Mouse (Mus musculus) left cerebral cortex, adult 2 months (tissue): ENCODE results near the gene Ppp5c. TPM values are rescaled to one million over a fixed set of nuclear protein-coding genes. Genes with fewer than 3 reads are reported as not detected.

Source experiments
- DNase-seq, 2 experiments: peaks; one replicate each; pipeline ENCODE4 v3.0.0; 2021 to 2022; ENCODE audit warnings: low spot score in 2 of 2, mixed read lengths in 1 of 2; ENCODE audit errors: extremely low spot score in 1 of 2
- H3K27ac ChIP-seq: fragments of 200-600 bp; 2 replicates; pipeline ENCODE4 v1.8.1; 2022
- H3K4me3 ChIP-seq: fragments of 200-600 bp; 2 replicates; pipeline ENCODE4 v1.8.1; 2022
- CTCF ChIP-seq: fragments of 200-600 bp; IDR thresholded peaks from 2 replicates; pipeline ENCODE4 v1.8.1; 2022; ENCODE audit warnings: antibody characterized with exemption, mild to moderate bottlenecking, moderate library complexity
- intact Hi-C: fragments of 180-260 bp; cut with DNase I; formaldehyde crosslinking; loops from one replicate; pipeline ENCODE4 v1.15.1; 2025
- total RNA-seq, 2 experiments: library from RNA; stranded (reverse); gene quantifications; 2 replicates each; pipeline ENCODE4 v1.2.3; 2021

Gene Ppp5c
- total RNA-seq, 2 experiments from 2014 or later = 163 to 168 TPM

DNA sequence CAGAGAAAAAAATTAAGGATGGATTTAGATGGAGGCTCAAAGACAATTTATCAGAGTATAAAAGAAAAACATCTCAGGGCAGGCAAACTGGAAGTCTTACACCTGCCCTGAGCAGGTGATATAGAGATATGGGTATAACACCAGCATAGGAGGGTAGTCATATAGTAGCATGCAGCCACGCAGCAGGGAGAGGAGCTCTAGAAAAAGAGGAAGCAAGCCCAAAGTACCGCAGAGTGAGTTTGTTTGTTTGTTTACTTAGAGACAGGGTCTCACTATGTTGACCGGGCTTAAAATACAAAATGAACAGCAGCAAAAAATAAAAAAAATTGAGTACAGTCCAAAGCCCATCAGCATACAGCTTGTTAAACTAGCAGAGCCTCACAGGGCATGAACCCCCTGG lies 56.6 kb downstream of the Ppp5c start:
- DNase-seq = no peak
- no peak for TF ChIP-seq CTCF
- Histone ChIP-seq H3K4me3 (no peak overlapping the region), H3K27ac (no peak overlapping the region)
- intact Hi-C loops = no loop called here

- intact Hi-C loops = no loop called here
- TF ChIP-seq CTCF = no peak
- Histone ChIP-seq H3K4me3 (no peak overlapping the region), H3K27ac (no peak overlapping the region)
- no peak for DNase-seq
Measured at GRCm38 (mm10) chr7:16968414-16968813, 59.3 kb downstream of the Ppp5c start.

DNA sequence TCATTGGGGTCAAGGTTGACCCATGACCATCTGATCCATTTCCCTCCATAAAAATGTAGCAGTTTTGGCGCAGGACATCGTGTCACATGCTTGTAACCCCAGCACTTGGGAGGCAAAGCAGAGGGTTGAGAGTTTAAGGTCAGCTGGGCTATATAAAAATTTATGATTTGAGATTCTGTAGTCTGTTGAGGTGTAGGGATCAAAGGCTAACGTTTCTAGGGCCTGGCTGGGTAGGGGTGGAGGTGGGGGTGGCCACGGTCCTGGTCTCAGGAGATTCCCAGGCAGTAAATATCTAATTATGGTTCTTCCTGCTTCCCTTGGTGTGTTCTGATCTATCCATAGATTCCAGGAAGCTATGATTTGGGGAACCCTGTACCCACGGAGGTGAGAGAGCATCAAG lies 66.0 kb downstream of the Ppp5c start:
- no peak for TF ChIP-seq CTCF
- intact Hi-C loops = no loop called here
- Histone ChIP-seq H3K4me3 (peak overlapping the region; percentile 21; the same call in 1 of the 2 replicates), H3K27ac (no peak overlapping the region)
- DNase-seq = no peak

GRCm38 (mm10) chr7:16959539-16960187 lies 68.1 kb downstream of the Ppp5c start, which contains the start of gene Pnmal1:
Gene Pnmal1 (plus strand): TSS chr7:16959679.
- no peak for TF ChIP-seq CTCF
- Histone ChIP-seq H3K27ac (peak within 1 kb of the TSS; percentile 93), H3K4me3 (peak within 1 kb of the TSS; percentile 57)
- peak; percentile 90 to 92 for DNase-seq
- intact Hi-C loops = no loop called here

DNA sequence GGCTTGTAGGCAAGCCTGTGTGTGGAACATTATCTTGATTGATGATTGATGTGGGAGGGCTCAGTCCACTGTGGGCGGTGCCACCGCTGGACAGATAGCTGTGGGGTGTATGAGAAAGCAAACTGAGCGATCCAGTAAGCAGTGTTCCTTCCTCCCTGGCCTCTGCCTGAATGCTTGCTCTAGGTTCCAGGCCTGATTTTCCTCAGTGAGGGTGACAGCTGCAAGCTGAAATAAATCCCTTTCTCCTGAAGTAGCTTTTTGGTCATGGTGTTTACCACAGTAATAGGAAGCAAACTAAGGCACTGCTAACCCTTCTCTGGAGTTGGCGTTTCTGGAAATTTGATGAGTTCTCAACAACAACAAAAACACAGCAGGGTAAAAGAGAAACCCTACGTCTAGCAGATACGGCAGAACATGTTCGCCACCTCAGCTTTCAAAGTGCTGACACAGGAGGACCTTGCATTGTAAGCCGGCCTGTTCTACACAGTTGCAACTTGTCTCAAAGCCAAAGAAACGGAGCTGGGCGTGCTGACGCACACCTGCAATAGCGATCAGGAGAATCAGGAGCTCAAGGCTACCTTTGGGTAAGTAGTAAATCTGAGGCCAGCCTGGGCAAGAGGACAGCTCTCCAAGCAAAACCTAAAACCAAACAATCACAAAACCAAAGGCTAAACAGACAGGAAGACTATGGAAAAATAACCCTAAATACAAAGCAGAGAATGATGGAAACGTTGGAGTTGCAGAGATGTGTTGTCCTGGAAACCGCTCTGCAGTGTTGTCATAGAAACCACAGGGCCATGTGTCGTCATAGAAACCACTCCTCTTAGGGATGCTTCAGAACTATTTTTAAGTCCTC lies 71.1 kb downstream of the Ppp5c start:
- peak; percentile 50 to 65 for DNase-seq
- Histone ChIP-seq H3K27ac (peak overlapping the region; percentile 94), H3K4me3 (no peak overlapping the region)
- no peak for TF ChIP-seq CTCF
- intact Hi-C loops = no loop called here

GRCm38 (mm10) chr7:16955712-16956111 lies 72.0 kb downstream of the Ppp5c start:
- no peak for DNase-seq
- H3K27ac ChIP-seq = 0 out of 2 replicates have a peak overlapping the region, but pooled peaks have one; percentile 15
- H3K4me3 ChIP-seq = no peak overlapping the region
- no peak for TF ChIP-seq CTCF
- intact Hi-C loops = no loop called here

Other genes with a start within 250 kb of the Ppp5c start
- 1 to 10 TPM; 3.2 to 6.2 TPM for gene Slc1a5, start 246.6 kb downstream of the Ppp5c start, total RNA-seq
- gene Strn4, start 212.0 kb downstream of the Ppp5c start, total RNA-seq = 100 to 1,000 TPM; 287 to 321 TPM
- gene Fkrp, start 211.2 kb downstream of the Ppp5c start, total RNA-seq = 10 to 100 TPM; 51.0 to 52.2 TPM
- 10 to 100 TPM in 1 of 2 experiments, 1 to 10 TPM in 1; 6.3 to 12.0 TPM for gene Prkd2, start 185.0 kb downstream of the Ppp5c start, total RNA-seq
- gene Dact3, start 152.6 kb downstream of the Ppp5c start, total RNA-seq = 100 to 1,000 TPM; 188 to 196 TPM
- 1 to 10 TPM; 1.8 to 2.7 TPM for gene Gng8, start 136.1 kb downstream of the Ppp5c start, total RNA-seq
- gene Ptgir, start 121.4 kb downstream of the Ppp5c start, total RNA-seq = under 1 TPM; 0.11 to 0.21 TPM
- 1,000 to 10,000 TPM; 1,732 to 1,834 TPM for gene Calm3, start 103.8 kb downstream of the Ppp5c start, total RNA-seq
- gene Pnmal2, start 83.2 kb downstream of the Ppp5c start, total RNA-seq = 100 to 1,000 TPM; 304 to 311 TPM
- 100 to 1,000 TPM; 106 to 118 TPM for gene Pnmal1, start 68.2 kb downstream of the Ppp5c start, total RNA-seq
- gene Gm42372, start 44.8 kb downstream of the Ppp5c start, total RNA-seq = 10 to 100 TPM; 62.3 to 67.7 TPM
- 1 to 10 TPM; 2.2 to 2.4 TPM for gene Ccdc8, start 35.2 kb downstream of the Ppp5c start, total RNA-seq
- gene Hif3a, start 34.5 kb upstream of the Ppp5c start, total RNA-seq = 10 to 100 TPM; 12.1 to 12.8 TPM
- gene Psg16, start 46.1 kb upstream of the Ppp5c start, total RNA-seq = 1 to 10 TPM; 3.6 to 5.6 TPM
- under 1 TPM; 0.14 TPM for gene Ceacam3, start 122.4 kb upstream of the Ppp5c start, total RNA-seq
- not detected for gene Psg29, start 175.6 kb upstream of the Ppp5c start, total RNA-seq